Mouse (Mus musculus) layer of hippocampus, adult 11-12 months (tissue): ENCODE measurements at regions not wholly inside any gene's neighbourhood (a gene's known extent, or its start where the extent isn't known, plus 50 kb on each side); places are given as distances from the start of the nearest gene placed in this dataset.

Experiments used
- DNase-seq: peaks from one replicate; pipeline ENCODE4 v3.0.0; 2022; ENCODE audit warnings: low spot score

- DNase-seq: no peak
Measured at GRCm38 (mm10) chr14:72778756-72779155, 69.0 kb upstream of the Fndc3a start.

DNA sequence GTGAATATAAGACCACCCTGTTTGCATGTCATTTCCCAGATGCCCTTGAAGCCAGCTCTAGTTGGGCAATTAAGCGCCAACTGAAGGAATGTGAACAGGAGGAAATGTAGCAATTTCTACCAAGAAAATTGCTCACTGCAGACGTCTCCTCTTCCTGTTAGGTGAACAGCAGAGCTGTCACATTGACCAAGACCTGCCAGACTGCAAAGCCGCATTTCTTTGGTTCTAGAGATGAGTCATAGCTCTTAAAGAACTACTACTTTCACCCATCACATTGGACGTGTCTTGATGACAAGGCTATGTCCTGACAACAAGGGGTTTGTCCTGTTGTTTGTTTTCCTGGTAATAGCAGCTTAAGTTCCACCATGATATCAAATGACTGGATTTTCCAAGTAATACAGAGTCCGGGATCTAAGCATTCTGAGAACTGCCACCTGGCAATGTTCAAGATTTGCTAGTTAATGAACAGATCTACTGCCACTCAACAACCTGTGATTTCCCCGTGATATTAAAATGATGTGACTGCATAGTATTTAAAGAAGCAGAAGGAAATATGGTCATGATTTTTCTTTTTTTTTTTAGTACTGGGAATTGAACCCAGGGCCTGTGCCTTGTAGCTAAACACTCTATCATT is 68.2 kb upstream of the Fndc3a start:
- DNase-seq: no peak

GRCm38 (mm10) chr14:72770237-72770636 is 60.4 kb upstream of the Fndc3a start:
- no peak for DNase-seq

DNA sequence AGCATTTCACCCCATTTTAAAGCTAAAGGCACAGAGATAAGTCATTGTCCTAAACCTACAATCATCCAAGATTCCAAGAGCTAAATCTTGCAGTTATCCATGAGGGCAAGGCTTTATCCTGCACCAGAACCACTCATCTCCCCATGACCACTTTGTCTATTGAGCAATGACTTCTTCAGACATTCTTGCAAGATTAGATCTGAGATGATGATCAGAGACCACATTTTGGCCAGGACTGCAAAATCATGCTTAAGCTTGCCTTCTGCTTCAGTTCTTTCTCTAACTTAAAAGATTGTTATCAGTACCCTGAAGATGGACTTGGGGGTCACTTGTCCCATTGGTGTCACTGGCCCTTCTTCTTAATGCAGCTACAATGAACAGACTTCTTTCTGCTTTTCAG is 50.3 kb upstream of the Fndc3a start:
- no peak for DNase-seq
